Mouse (Mus musculus) stomach, embryonic 14.5 days (tissue): ENCODE results near the gene Fbxw2. TPM values are rescaled to one million over a fixed set of nuclear protein-coding genes. Genes with fewer than 3 reads are reported as not detected.
"Not testable (repeated sequence)": the region's sequence is repeated elsewhere in the genome, so short reads cannot be mapped to it uniquely, and the experiment has no call there.

Experiments
- ATAC-seq: fragments of 200-750 bp; cut with Nextera tagmentation; 2 replicates; pipeline ENCODE4 v1.8.0; 2017; ENCODE audit warnings: low read depth, moderate TSS enrichment; ENCODE audit not compliant: insufficient number of reproducible peaks, insufficient read depth, low FRiP score
- H3K27ac ChIP-seq: fragments of 300-500 bp; sonication (generic); 2 replicates; pipeline ENCODE4 v1.5.1; 2014; ENCODE audit warnings: mild to moderate bottlenecking, low read length, moderate library complexity, mixed read lengths
- H3K27me3 ChIP-seq: fragments of 300-500 bp; sonication (generic); 2 replicates; pipeline ENCODE4 v1.6.1; 2014; ENCODE audit warnings: low read length, control low read depth, mixed read lengths; ENCODE audit not compliant: control insufficient read depth, insufficient read depth
- H3K36me3 ChIP-seq: fragments of 300-500 bp; sonication (generic); 2 replicates; pipeline ENCODE4 v1.6.1; 2014; ENCODE audit warnings: mild to moderate bottlenecking, control low read depth, low read length, moderate library complexity, mixed read lengths; ENCODE audit not compliant: control insufficient read depth, insufficient read depth
- H3K4me1 ChIP-seq: fragments of 300-500 bp; sonication (generic); 2 replicates; pipeline ENCODE4 v1.6.1; 2014; ENCODE audit warnings: low read length, control low read depth, mixed read lengths; ENCODE audit not compliant: control insufficient read depth, insufficient read depth
- H3K4me2 ChIP-seq: fragments of 300-500 bp; sonication (generic); replicated peaks from 2 replicates; pipeline ENCODE4 v1.6.1; 2014; ENCODE audit warnings: low read depth, low read length, control low read depth
- H3K4me3 ChIP-seq: fragments of 300-500 bp; sonication (generic); 2 replicates; pipeline ENCODE4 v1.5.1; 2014; ENCODE audit warnings: low read depth, low read length, control low read depth
- H3K9ac ChIP-seq: fragments of 300-500 bp; sonication (generic); replicated peaks from 2 replicates; pipeline ENCODE4 v1.6.1; 2014; ENCODE audit warnings: low read depth, mild to moderate bottlenecking, control low read depth, low read length, moderate library complexity, mixed read lengths
- H3K9me3 ChIP-seq: fragments of 300-500 bp; sonication (generic); 2 replicates; pipeline ENCODE4 v1.6.1; 2016; ENCODE audit warnings: low read depth, low read length, control low read depth; ENCODE audit not compliant: control insufficient read depth
- WGBS: fragments of 180-500 bp; shearing (Covaris S2); extraction: QIAGEN DNeasy Blood & Tissue Kit; methylation state at CpG from one replicate; pipeline ENCODE4 v1.1.7; 2014; 5-methylcytosine and 5-hydroxymethylcytosine counted together
- polyA plus RNA-seq: library from polyadenylated mRNA; unstranded; fragments of >200 nt; fragmentation: Nextera tagmentation; extraction: Ambion mirVana; gene quantifications from 2 replicates; pipeline ENCODE4 v1.2.1, GENCODE M21; 2014

The Fbxw2 gene
- polyA plus RNA-seq, 1 experiment from 2014 or later, result 75.7 TPM

- Histone ChIP-seq H3K9me3 (no peaks in the 10 kb centered on the region), H3K4me3 (no peak overlapping the region), H3K36me3 (no peaks in the 10 kb centered on the region), H3K4me2 (no peak overlapping the region), H3K27me3 (no peaks in the 10 kb centered on the region), H3K9ac (no peak overlapping the region), H3K27ac (no peak overlapping the region), H3K4me1 (no peaks in the 10 kb centered on the region)
- no peak for ATAC-seq
- 82% methylated on average over 11 of the region's 11 CpGs for WGBS
Measured at GRCm38 (mm10) chr2:34843211-34843939, 17.3 kb upstream of the Fbxw2 start.

- H3K4me1 ChIP-seq, result no peaks in the 10 kb centered on the region
- WGBS, result 90% methylated on average over 8 of the region's 8 CpGs
Measured at GRCm38 (mm10) chr2:34841706-34842105, 15.6 kb upstream of the Fbxw2 start.

GRCm38 (mm10) chr2:34840143-34840542 lies 14.0 kb upstream of the Fbxw2 start:
- not testable (repeated sequence) for H3K27me3 ChIP-seq, H3K9ac ChIP-seq, H3K4me2 ChIP-seq, H3K9me3 ChIP-seq, H3K4me3 ChIP-seq, ATAC-seq, H3K36me3 ChIP-seq, H3K27ac ChIP-seq, H3K4me1 ChIP-seq
- WGBS, result 81% methylated on average over 5 of the region's 5 CpGs

More at GRCm38 (mm10) chr2:34841706-34842105, 15.6 kb upstream of the Fbxw2 start:
- Histone ChIP-seq H3K9ac (no peak overlapping the region), H3K27ac (no peak overlapping the region), H3K36me3 (no peaks in the 10 kb centered on the region), H3K27me3 (no peaks in the 10 kb centered on the region), H3K9me3 (no peaks in the 10 kb centered on the region), H3K4me3 (no peak overlapping the region), H3K4me2 (no peak overlapping the region)
- no peak for ATAC-seq

- H3K4me3 ChIP-seq, result no peak overlapping the region
- no peak overlapping the region for H3K9ac ChIP-seq
- no peak overlapping the region for H3K27ac ChIP-seq
- H3K4me1 ChIP-seq, result no peaks in the 10 kb centered on the region
- no peaks in the 10 kb centered on the region for H3K9me3 ChIP-seq
- 84% methylated on average over 3 of the region's 3 CpGs for WGBS
- ATAC-seq, result no peak
- no peaks in the 10 kb centered on the region for H3K36me3 ChIP-seq
- no peak overlapping the region for H3K4me2 ChIP-seq
- H3K27me3 ChIP-seq, result no peaks in the 10 kb centered on the region
Measured at GRCm38 (mm10) chr2:34835669-34836068, 9.6 kb upstream of the Fbxw2 start.

- Histone ChIP-seq H3K4me1 (no peaks in the 10 kb centered on the region), H3K4me3 (no peak overlapping the region), H3K9me3 (no peaks in the 10 kb centered on the region), H3K36me3 (no peaks in the 10 kb centered on the region), H3K27me3 (no peaks in the 10 kb centered on the region), H3K27ac (no peak overlapping the region), H3K4me2 (no peak overlapping the region), H3K9ac (no peak overlapping the region)
- no peak for ATAC-seq
- 89% methylated on average over 17 of the region's 17 CpGs for WGBS
Measured at GRCm38 (mm10) chr2:34833624-34834023, 7.5 kb upstream of the Fbxw2 start.

GRCm38 (mm10) chr2:34832766-34833457 lies 6.8 kb upstream of the Fbxw2 start, which contains the start of gene Gm34653:
Gm34653 (plus strand) TSS chr2:34833007.
- WGBS, result 73% methylated on average over 11 of the region's 11 CpGs

GRCm38 (mm10) chr2:34830066-34830465 lies 4.0 kb upstream of the Fbxw2 start:
- not testable (repeated sequence) for H3K4me1 ChIP-seq, H3K36me3 ChIP-seq, H3K4me3 ChIP-seq, H3K4me2 ChIP-seq, ATAC-seq, H3K9ac ChIP-seq, H3K27ac ChIP-seq, H3K27me3 ChIP-seq, H3K9me3 ChIP-seq
- 92% methylated on average over 17 of the region's 17 CpGs for WGBS

More at GRCm38 (mm10) chr2:34832766-34833457, 6.8 kb upstream of the Fbxw2 start, which contains the start of gene Gm34653:
- not testable (repeated sequence) for H3K27me3 ChIP-seq, H3K4me1 ChIP-seq, H3K4me2 ChIP-seq, H3K4me3 ChIP-seq, H3K36me3 ChIP-seq, H3K9me3 ChIP-seq, H3K9ac ChIP-seq, ATAC-seq, H3K27ac ChIP-seq

GRCm38 (mm10) chr2:34828026-34828425 lies 1.9 kb upstream of the Fbxw2 start:
- Histone ChIP-seq H3K27ac (no peak overlapping the region), H3K4me2 (no peak overlapping the region), H3K36me3 (no peaks in the 10 kb centered on the region; the same call in 1 of the 2 replicates), H3K9ac (no peak overlapping the region), H3K9me3 (no peaks in the 10 kb centered on the region), H3K27me3 (no peaks in the 10 kb centered on the region), H3K4me1 (peaks cover 6% of the 10 kb centered on the region; the same call in 1 of the 2 replicates), H3K4me3 (no peak overlapping the region)
- no peak for ATAC-seq
- WGBS, result 83% methylated on average over 1 of the region's 1 CpGs
